Mouse (Mus musculus): ENCODE results near the gene Islr2.

Islr2 gene

GRCm38 (mm10) chr9:58197781-58198701, 6.1 kb downstream of the Islr2 start:
- no peak for ATAC-seq (ENCODE audit: insufficient number of reproducible peaks, low FRiP score, low TSS enrichment)

DNA sequence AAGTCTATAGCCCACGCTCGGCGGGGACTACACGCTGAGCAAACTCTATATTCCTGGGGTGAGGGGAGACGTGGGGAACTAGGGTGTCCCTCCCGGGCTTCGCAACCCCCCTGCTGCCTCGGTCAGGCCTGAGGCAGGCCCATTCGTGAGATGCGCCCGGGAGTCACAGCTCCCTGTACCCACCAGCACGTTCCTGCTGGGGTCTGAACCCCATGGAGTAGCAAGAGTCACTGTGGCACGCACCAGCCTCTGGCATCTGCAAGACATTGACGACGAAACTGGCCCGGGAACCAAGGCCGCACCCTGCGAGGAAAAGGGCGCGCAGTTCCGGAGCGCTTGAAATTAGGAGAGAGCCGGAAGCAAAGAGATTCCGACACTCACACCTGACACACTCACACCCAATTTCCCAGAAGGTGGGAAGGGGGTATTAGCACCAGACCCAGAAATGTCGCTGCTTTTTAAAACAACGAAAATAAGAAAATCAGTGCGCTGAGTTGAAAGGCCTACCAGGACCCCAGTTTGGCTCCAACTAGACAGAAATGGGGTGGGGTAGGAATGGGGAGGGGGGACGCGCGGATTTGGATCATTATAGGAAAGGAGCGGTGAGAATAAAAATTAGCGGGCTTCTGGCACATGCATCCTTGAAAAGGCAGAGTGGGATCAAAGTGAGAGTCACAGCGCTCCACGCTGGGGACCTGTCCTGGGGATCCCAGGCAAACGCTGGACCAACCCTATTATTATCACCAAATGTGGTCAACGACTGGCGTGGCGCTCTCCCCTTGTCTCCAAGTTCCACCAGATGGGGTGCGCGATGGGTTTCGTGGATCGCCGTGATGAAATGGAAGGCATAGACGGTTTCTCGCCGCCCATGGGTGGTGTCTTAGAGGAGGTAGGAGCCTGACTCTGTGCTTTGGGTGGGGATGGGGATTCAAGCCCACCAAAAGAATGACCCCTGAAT, 7.2 kb downstream of the Islr2 start:
- ATAC-seq (ENCODE audit: insufficient number of reproducible peaks, low FRiP score, low TSS enrichment) = no peak

DNA sequence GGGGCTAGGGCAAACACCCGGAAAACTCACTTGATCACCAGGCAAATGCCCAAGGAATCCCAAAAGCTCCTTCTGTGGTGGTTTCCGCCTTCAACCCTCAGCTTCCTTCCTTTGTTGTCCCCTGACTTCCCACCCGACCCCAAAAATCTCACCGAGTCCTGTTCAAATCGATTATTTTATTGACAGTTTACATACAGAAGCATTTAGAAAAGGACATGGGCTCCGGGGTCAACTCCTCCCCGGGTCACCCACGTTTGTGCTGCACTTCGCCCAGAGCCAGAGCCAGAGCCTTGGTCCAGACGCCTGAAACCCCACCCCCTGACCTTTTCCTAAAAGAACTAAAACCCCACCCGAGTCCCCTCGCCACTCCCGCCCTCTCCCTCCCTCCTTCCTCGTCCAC, 8.0 kb downstream of the Islr2 start:
- no peak for ATAC-seq (ENCODE audit: insufficient number of reproducible peaks, low FRiP score, low TSS enrichment)

DNA sequence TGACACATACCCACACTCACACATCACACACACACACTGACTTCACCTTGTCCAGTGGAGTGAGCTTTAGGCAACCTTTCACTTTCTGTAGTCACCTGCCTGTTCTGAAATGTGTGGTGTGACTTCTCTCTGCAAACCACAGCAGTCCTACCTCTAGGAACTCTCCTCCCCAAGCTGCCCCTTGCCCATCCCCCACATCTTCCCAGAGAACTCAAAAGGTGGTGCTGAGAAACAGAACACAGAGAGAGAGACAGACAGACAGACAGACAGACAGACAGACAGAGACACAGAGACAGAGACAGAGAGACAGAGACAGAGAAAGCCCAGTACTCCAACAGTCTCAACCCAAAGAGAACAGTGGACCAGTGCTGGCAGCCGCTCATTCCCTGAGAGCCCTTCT, 8.4 kb downstream of the Islr2 start:
- no peak for ATAC-seq (ENCODE audit: insufficient number of reproducible peaks, low FRiP score, low TSS enrichment)

DNA sequence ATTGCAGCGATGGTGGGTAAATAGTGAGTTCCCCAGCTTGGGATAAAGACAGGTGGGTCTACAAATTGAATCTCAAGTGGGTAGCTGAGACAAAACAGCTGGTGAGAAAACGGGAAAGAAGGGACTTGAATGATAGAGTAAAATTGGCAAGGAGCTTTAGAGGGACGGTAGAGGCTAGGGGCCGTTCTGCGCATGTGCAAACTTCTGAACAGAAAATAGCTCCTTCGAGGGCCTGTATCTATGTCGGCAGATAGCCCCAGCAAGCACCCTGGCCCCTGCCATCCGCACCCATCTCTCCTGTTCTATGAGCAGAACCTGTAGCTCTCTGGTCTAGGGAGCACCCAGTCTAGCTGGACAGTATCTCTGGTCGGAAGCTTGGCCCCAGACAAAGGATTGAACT, 9.9 kb downstream of the Islr2 start:
- no peak for ATAC-seq (ENCODE audit: insufficient number of reproducible peaks, low FRiP score, low TSS enrichment)

- no peak for ATAC-seq (ENCODE audit: insufficient number of reproducible peaks, low FRiP score, low TSS enrichment)
Measured at GRCm38 (mm10) chr9:58184456-58184855, 19.7 kb downstream of the Islr2 start.

GRCm38 (mm10) chr9:58179390-58179789, 24.7 kb downstream of the Islr2 start:
- ATAC-seq (ENCODE audit: insufficient number of reproducible peaks, low FRiP score, low TSS enrichment) = no peak

DNA sequence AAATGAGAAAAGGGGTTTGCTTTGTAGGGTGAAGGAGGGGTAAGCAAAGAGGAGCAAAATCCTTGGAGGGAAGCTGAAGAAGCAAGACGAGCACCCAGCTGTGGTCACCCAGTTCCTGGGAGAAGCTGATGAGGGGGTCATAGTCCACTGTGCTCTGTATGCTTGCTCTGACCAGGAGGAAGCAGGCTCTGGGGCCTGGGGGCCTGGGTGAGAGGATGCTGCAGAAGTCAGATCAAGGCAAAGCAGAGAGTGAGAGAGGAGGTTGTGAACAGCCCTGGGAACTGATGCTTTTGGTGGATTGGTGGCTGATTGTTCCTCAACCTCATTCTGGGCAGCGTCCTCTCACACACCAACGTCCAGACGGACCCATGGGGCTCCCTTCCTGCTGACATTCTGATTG, 27.0 kb downstream of the Islr2 start:
- no peak for ATAC-seq (ENCODE audit: insufficient number of reproducible peaks, low FRiP score, low TSS enrichment)

DNA sequence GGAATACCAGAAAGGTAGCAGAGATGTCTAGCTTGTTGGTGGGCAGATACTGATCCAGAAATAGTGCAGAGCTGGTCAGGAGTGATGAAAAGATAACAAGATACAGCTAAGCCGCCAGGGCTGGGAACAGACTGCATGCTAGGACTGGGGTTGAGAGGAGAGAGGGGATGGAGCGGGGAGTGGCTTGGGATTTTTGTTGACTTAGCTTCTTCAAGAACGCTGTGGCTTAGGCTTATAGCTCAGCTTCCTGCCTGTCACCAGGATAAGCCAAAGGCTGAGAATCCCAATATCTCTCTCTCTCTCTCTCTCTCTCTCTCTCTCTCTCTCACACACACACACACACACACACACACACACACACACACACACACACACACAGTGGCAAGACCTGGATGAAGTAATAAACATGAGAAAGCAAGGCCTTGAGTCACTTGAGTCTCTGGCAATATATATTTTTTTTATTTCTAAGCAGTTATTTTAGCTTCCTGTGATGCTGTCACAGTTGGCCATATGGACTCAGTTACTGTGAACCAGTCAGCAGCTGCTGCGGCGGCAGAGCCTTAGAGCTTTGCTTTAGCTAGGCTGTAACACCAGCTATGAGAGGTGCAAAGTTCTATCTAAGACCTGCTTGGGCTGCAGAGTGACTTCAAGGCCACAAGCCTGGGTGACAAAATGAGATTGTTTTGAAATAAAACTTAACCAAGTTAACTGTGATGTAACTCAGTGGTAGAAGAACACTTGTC, 28.2 kb downstream of the Islr2 start:
- ATAC-seq (ENCODE audit: insufficient number of reproducible peaks, low FRiP score, low TSS enrichment) = no peak

GRCm38 (mm10) chr9:58174818-58175251, 29.3 kb downstream of the Islr2 start:
- ATAC-seq (ENCODE audit: insufficient number of reproducible peaks, low FRiP score, low TSS enrichment) = no peak

- no peak for ATAC-seq (ENCODE audit: insufficient number of reproducible peaks, low FRiP score, low TSS enrichment)
Measured at GRCm38 (mm10) chr9:58172863-58173262, 31.3 kb downstream of the Islr2 start.

- ATAC-seq (ENCODE audit: insufficient number of reproducible peaks, low FRiP score, low TSS enrichment) = no peak
Measured at GRCm38 (mm10) chr9:58169426-58169825, 34.7 kb downstream of the Islr2 start.

DNA sequence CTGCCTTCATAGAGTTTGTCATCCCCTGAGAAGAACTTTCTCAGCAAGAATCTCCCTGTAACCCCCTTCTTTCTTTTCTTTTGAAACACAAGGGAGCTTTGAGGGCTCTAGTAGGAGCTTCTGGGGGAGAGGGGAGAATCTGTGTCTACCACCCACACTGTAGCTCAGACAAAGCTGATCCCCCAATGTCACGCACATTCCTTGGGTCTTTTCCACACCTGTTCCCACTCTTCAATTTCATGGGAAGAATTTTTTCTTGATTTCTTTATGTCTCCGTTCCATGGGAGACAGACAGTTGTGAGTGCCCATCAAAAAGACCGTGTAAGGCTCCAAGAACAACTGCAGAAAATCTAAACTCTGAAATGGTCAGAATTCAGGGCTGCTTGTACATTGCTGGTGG, 35.2 kb downstream of the Islr2 start:
- no peak for ATAC-seq (ENCODE audit: insufficient number of reproducible peaks, low FRiP score, low TSS enrichment)

GRCm38 (mm10) chr9:58165779-58166178, 38.3 kb downstream of the Islr2 start:
- no peak for ATAC-seq (ENCODE audit: insufficient number of reproducible peaks, low FRiP score, low TSS enrichment)

DNA sequence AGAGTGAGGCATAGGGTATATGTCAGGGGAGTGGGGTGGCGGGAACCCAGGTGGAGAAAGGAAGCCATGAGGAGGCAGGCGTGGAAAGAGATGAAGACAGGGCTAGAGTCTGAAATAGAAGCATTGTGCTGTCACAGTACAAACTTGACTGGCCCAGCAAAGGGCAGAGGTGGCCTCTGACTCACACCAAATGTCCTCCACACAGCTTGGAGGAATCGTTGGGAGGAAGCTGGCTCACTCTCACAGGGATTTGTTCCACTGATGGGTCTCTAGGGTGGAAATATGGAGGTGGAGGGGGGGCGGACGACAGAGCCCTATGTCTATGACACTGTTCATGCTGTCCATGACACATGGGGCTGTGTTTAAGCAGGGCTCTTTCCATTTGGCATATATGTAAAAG, 41.0 kb downstream of the Islr2 start:
- no peak for ATAC-seq (ENCODE audit: insufficient number of reproducible peaks, low FRiP score, low TSS enrichment)

GRCm38 (mm10) chr9:58162173-58162572, 41.9 kb downstream of the Islr2 start:
- ATAC-seq (ENCODE audit: insufficient number of reproducible peaks, low FRiP score, low TSS enrichment) = no peak

DNA sequence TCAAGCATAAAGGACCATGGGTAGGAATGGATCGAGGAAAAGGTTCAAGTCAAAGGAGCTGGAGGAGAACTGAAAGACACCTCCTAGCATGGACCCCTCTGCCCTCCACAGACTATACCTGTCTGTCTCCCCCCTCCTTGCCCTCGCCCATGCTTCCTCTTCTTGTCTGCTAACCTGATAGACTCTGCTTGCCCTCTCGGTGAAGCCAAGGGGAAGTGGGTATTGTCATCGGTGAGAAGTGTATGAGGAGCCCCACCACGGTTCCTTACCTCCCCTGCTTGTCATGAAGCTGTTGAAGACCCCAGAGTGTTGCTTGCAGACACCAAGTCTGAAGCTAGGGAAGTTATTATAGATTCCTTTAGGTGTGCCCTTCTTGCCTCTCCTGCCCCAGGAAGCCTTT, 43.8 kb downstream of the Islr2 start:
- no peak for ATAC-seq (ENCODE audit: insufficient number of reproducible peaks, low FRiP score, low TSS enrichment)

- ATAC-seq (ENCODE audit: insufficient number of reproducible peaks, low FRiP score, low TSS enrichment) = no peak
Measured at GRCm38 (mm10) chr9:58159855-58160254, 44.3 kb downstream of the Islr2 start.

DNA sequence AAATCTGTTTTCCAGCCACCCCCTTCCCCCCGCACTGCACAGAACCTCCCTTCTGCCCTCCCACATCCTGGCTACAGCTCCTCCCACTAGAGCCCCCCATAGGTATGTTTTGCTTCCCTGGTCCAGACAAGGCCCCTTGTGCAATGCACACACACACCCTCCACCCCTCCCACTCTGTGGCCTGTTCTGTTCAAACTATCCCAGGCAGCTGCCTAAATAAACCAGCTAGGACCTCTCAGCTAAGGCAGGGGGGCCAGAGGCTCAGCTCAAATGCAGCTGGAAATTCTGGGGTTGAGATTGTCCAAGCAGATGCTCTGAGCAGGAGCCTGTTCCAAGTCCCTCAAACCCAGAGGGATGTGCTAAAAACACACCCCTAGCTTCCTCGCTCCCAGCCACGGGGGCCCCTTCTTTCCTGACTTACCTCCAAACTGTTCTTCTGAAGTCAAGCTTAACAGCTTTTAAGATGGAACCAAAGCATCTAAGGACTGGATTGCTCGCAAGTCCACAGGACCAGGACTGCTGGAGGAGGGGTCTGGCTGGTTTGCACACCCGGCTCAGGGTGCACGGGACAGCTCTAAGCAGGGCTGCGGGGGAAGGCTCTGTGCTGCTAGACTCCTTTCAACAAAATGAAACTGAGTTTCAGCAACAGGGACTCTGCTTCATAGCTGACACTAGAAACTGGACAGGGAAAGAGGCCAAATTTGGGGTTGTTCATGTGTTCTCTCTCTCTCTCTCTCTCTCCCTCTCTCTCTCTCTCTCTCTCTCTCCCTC, 45.4 kb downstream of the Islr2 start:
- ATAC-seq (ENCODE audit: insufficient number of reproducible peaks, low FRiP score, low TSS enrichment) = no peak

DNA sequence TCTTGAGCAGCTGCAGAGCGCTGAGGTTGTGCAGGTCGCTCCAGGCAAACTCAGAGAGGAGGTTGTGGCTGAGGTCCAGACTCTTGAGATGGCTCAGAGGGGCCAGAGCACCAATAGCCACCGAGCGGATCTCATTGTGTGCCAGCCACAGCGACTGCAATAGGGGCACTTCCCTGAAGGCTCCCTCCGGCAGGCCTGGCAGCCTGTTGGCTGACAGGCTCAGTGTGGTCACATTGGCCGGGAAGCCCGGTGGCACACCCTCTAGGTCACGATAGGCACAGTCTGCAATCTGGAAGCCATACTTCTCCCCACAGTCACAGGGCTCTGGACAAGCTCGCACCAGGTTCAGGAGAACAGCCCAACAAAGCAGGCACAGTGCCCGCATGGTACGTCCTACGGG, 46.3 kb downstream of the Islr2 start:
- no peak for ATAC-seq (ENCODE audit: insufficient number of reproducible peaks, low FRiP score, low TSS enrichment)

Measured in cerebellum, adult (tissue).